Mouse (Mus musculus) liver, adult 2 months (tissue): Measurements from ENCODE around the gene Sobp. TPM values are rescaled to one million over a fixed set of nuclear protein-coding genes. Genes with fewer than 3 reads are reported as not detected.
A peak's percentile ranks its signal among the peaks of the same experiment; 100 is the strongest.

ENCODE experiments used
- DNase-seq: peaks from one replicate; pipeline ENCODE4 v3.0.0-alpha.2; 2011; ENCODE audit warnings: low read depth, low spot score; ENCODE audit errors: extremely low read depth
- H3K27ac ChIP-seq: fragments of 200-500 bp; replicated peaks from 2 replicates; pipeline ENCODE4 v1.5.1; 2012; ENCODE audit warnings: low read depth, mild to moderate bottlenecking, control low read depth, inconsistent platforms, low read length; ENCODE audit not compliant: insufficient read depth
- H3K27me3 ChIP-seq: fragments of 200-500 bp; 2 replicates; pipeline ENCODE4 v1.6.1; 2012; ENCODE audit warnings: mild to moderate bottlenecking, moderate library complexity, low read length, inconsistent platforms; ENCODE audit not compliant: control insufficient read depth, insufficient read depth
- H3K36me3 ChIP-seq: fragments of 200-500 bp; 2 replicates; pipeline ENCODE4 v1.6.1; 2012; ENCODE audit warnings: low read length, inconsistent platforms; ENCODE audit not compliant: control insufficient read depth, insufficient read depth
- H3K4me1 ChIP-seq: fragments of 200-500 bp; 2 replicates; pipeline ENCODE4 v1.6.1; 2011; ENCODE audit warnings: low read length; ENCODE audit not compliant: control insufficient read depth, insufficient read depth
- H3K4me3 ChIP-seq: fragments of 200-500 bp; 2 replicates; pipeline ENCODE4 v1.5.1; 2011; ENCODE audit warnings: low read depth, mild to moderate bottlenecking, control low read depth, low read length, moderate library complexity; ENCODE audit not compliant: insufficient read depth
- H3K79me2 ChIP-seq: fragments of 200-500 bp; 2 replicates; pipeline ENCODE4 v1.6.1; 2012; ENCODE audit warnings: inconsistent platforms, mild to moderate bottlenecking, low read length, moderate library complexity; ENCODE audit not compliant: control insufficient read depth, insufficient read depth
- H3K9ac ChIP-seq: fragments of 200-500 bp; 2 replicates; pipeline ENCODE4 v1.6.1; 2012; ENCODE audit warnings: low read depth, mild to moderate bottlenecking, control low read depth, inconsistent platforms, low read length
- CTCF ChIP-seq: fragments of 200-500 bp; IDR thresholded peaks from 2 replicates; pipeline ENCODE4 v1.5.1; 2011; ENCODE audit warnings: low read depth, low read length, control low read depth
- POLR2A ChIP-seq: fragments of 200-500 bp; IDR thresholded peaks from 2 replicates; pipeline ENCODE4 v1.6.1; 2011; ENCODE audit warnings: low read length, control low read depth; ENCODE audit not compliant: insufficient read depth; ENCODE audit errors: extremely low read depth
- WGBS: fragments of 180-500 bp; shearing (Covaris S2); methylation state at CpG from one replicate; pipeline ENCODE4 v1.1.7; 2018; 5-methylcytosine and 5-hydroxymethylcytosine counted together
- polyA plus RNA-seq: library from polyadenylated mRNA; depleted of rRNA; stranded (reverse); fragments of >200 nt; gene quantifications from 2 replicates; pipeline ENCODE4 v1.2.3, GENCODE M21; 2012
- total RNA-seq: library from RNA; depleted of rRNA; stranded (reverse); fragments of >200 nt; gene quantifications from 2 replicates; pipeline ENCODE4 v1.2.3, GENCODE M21; 2014

Gene Sobp
- total and polyA plus RNA-seq, 2 experiments = 0.01 TPM; not detected in 1

GRCm38 (mm10) chr10:43006534-43006933 is 167.8 kb downstream of the Sobp start:
- Histone ChIP-seq H3K27me3 (no peaks in the 10 kb centered on the region), H3K79me2 (no peaks in the 10 kb centered on the region), H3K4me1 (peaks cover 7% of the 10 kb centered on the region), H3K27ac (no peak overlapping the region), H3K4me3 (no peak overlapping the region), H3K36me3 (no peaks in the 10 kb centered on the region), H3K9ac (no peak overlapping the region)
- DNase-seq = no peak
- 82% methylated on average over 4 of the region's 4 CpGs for WGBS
- TF ChIP-seq CTCF = no peak
- no peak for TF ChIP-seq POLR2A

- H3K9ac ChIP-seq = no peak overlapping the region
- H3K36me3 ChIP-seq = no peaks in the 10 kb centered on the region
- no peak overlapping the region for H3K4me3 ChIP-seq
- TF ChIP-seq POLR2A (no peak), CTCF (no peak)
- H3K27ac ChIP-seq = no peak overlapping the region
- 70% methylated on average over 7 of the region's 7 CpGs for WGBS
- no peaks in the 10 kb centered on the region for H3K79me2 ChIP-seq
- no peak for DNase-seq
- no peaks in the 10 kb centered on the region for H3K27me3 ChIP-seq
- H3K4me1 ChIP-seq = peaks cover 7% of the 10 kb centered on the region
These were observed 168.7 kb downstream of the Sobp start for GRCm38 (mm10) chr10:43005677-43006076.

- 96% methylated on average over 4 of the region's 4 CpGs for WGBS
- no peak overlapping the region for H3K9ac ChIP-seq
- no peak overlapping the region for H3K4me3 ChIP-seq
- no peak for TF ChIP-seq CTCF
- no peak for TF ChIP-seq POLR2A
- no peaks in the 10 kb centered on the region for H3K27me3 ChIP-seq
- H3K79me2 ChIP-seq = no peaks in the 10 kb centered on the region
- no peaks in the 10 kb centered on the region for H3K36me3 ChIP-seq
- H3K27ac ChIP-seq = no peak overlapping the region
- DNase-seq = no peak
- H3K4me1 ChIP-seq = peaks cover 7% of the 10 kb centered on the region
These were observed 169.3 kb downstream of the Sobp start for GRCm38 (mm10) chr10:43005031-43005430.

GRCm38 (mm10) chr10:43004174-43004734 is 170.1 kb downstream of the Sobp start:
- no peaks in the 10 kb centered on the region for H3K79me2 ChIP-seq
- 87% methylated on average over 16 of the region's 16 CpGs for WGBS
- no peak overlapping the region for H3K9ac ChIP-seq
- no peak overlapping the region for H3K27ac ChIP-seq
- TF ChIP-seq CTCF (no peak), POLR2A (no peak)
- no peaks in the 10 kb centered on the region for H3K27me3 ChIP-seq
- no peak overlapping the region for H3K4me3 ChIP-seq
- H3K4me1 ChIP-seq = peaks cover 7% of the 10 kb centered on the region
- no peak for DNase-seq
- H3K36me3 ChIP-seq = no peaks in the 10 kb centered on the region

GRCm38 (mm10) chr10:43003466-43003757 is 170.9 kb downstream of the Sobp start:
- H3K4me3 ChIP-seq = no peak overlapping the region
- peaks cover 7% of the 10 kb centered on the region for H3K4me1 ChIP-seq
- H3K36me3 ChIP-seq = no peaks in the 10 kb centered on the region
- H3K27me3 ChIP-seq = no peaks in the 10 kb centered on the region
- H3K9ac ChIP-seq = no peak overlapping the region
- H3K27ac ChIP-seq = no peak overlapping the region
- TF ChIP-seq CTCF (no peak), POLR2A (no peak)
- 25% methylated on average over 5 of the region's 5 CpGs for WGBS
- no peak for DNase-seq
- no peaks in the 10 kb centered on the region for H3K79me2 ChIP-seq

- no peaks in the 10 kb centered on the region for H3K27me3 ChIP-seq
- H3K9ac ChIP-seq = no peak overlapping the region
These were observed 171.4 kb downstream of the Sobp start for GRCm38 (mm10) chr10:43002721-43003465.

More at GRCm38 (mm10) chr10:43002721-43003465, 171.4 kb downstream of the Sobp start:
- peaks cover 7% of the 10 kb centered on the region for H3K4me1 ChIP-seq
- H3K4me3 ChIP-seq = peak overlapping the region; percentile 12; the same call in 1 of the 2 replicates
- 11% methylated on average over 25 of the region's 25 CpGs for WGBS
- TF ChIP-seq POLR2A (no peak), CTCF (no peak)
- H3K27ac ChIP-seq = no peak overlapping the region
- H3K36me3 ChIP-seq = no peaks in the 10 kb centered on the region
- DNase-seq = peak; percentile 6
- no peaks in the 10 kb centered on the region for H3K79me2 ChIP-seq
